Mouse (Mus musculus) C2C12 (cell line): ENCODE data around the gene Pnma1. TPM values are rescaled to one million over a fixed set of nuclear protein-coding genes. Genes with fewer than 3 reads are reported as not detected.

Source experiments
- H3K27me3 ChIP-seq: one replicate; pipeline ENCODE4 v1.6.1; 2011; ENCODE audit not compliant: control insufficient read depth, insufficient read depth, insufficient read length
- H3K36me3 ChIP-seq: one replicate; pipeline ENCODE4 v1.6.1; 2011; ENCODE audit not compliant: control insufficient read depth, insufficient read depth
- H3K4me3 ChIP-seq: one replicate; pipeline ENCODE4 v1.5.1; 2011; ENCODE audit warnings: mild to moderate bottlenecking, control low read depth; ENCODE audit not compliant: poor library complexity, insufficient read depth, severe bottlenecking
- H3K79me2 ChIP-seq: one replicate; pipeline ENCODE4 v1.6.1; 2011; ENCODE audit not compliant: control insufficient read depth, insufficient read depth
- H3K79me3 ChIP-seq: one replicate; pipeline ENCODE4 v1.6.1; 2011; ENCODE audit warnings: low read depth, control low read depth
- H3ac ChIP-seq: one replicate; pipeline ENCODE3; 2011; ENCODE audit warnings: low read depth; ENCODE audit not compliant: control insufficient read depth, insufficient read length
- CEBPB ChIP-seq: IDR thresholded peaks from one replicate; pipeline ENCODE4 v1.6.1; 2011; ENCODE audit warnings: low read depth, mild to moderate bottlenecking, control low read depth, moderate library complexity
- CTCF ChIP-seq: IDR thresholded peaks from one replicate; pipeline ENCODE4 v1.5.1; 2011; ENCODE audit not compliant: control insufficient read depth, insufficient read depth, insufficient read length
- FOSL1 ChIP-seq: IDR thresholded peaks from one replicate; pipeline ENCODE4 v1.8.0; 2011; ENCODE audit warnings: mild to moderate bottlenecking, low read length; ENCODE audit not compliant: poor library complexity, insufficient read depth, severe bottlenecking
- MAX ChIP-seq: IDR thresholded peaks from one replicate; pipeline ENCODE4 v1.6.1; 2011; ENCODE audit warnings: mild to moderate bottlenecking, control low read depth
- MYOD1 ChIP-seq: IDR thresholded peaks from one replicate; pipeline ENCODE4 v1.6.1; 2011; ENCODE audit warnings: low read depth; ENCODE audit not compliant: control insufficient read depth, insufficient read length
- MYOG ChIP-seq: IDR thresholded peaks from one replicate; pipeline ENCODE4 v1.6.1; 2011; ENCODE audit not compliant: control insufficient read depth, insufficient read length; ENCODE audit errors: extremely low read depth
- USF1 ChIP-seq: IDR thresholded peaks from one replicate; pipeline ENCODE4 v1.6.1; 2011; ENCODE audit warnings: low read depth, mild to moderate bottlenecking, control low read depth, moderate library complexity
- polyA plus RNA-seq: library from polyadenylated mRNA; unstranded; fragments of >200 nt; fragmentation: generic; extraction: Trizol; gene quantifications from one replicate; pipeline ENCODE4 v1.2.1, GENCODE M21; 2012; ENCODE audit warnings: missing spikeins

Pnma1 gene
- polyA plus RNA-seq, 1 experiment: 0.46 TPM

DNA sequence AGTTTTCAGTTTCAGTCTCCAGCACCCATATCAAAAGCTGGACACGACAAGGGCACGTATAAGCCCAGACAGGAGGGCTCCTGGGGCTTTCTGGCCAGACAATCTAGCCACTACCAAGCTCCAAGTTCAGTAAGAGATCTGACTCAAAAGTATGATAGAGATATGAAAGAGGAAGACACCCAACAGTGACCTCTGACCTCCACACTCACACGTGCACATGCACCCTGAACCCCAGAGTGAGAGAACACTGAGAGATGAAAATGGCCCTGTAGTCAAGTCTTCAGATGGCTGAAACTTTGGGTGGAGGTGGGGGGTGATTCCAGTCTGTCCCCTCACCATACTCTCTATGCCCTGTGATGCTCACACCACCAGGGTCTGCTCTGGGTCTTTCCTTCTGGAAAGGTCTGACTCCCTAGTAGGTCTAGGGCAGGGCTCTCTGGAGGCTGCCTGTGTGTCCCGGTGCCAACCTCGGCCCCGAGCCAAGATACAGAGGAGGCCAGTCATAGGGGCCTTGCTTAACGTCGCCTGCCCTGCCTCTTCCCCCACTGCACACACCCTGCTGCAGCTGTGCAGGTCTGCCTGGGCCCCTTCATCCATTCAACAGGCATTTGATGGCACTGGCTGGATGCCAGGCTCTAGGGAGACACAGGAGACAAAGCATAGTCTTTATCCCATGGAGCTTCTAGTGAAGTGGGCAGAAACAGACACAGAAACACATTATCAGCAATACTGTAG is 32.6 kb upstream of the Pnma1 start:
- Histone ChIP-seq H3ac (no peak overlapping the region), H3K4me3 (no peak overlapping the region), H3K36me3 (peaks cover 11% of the 10 kb centered on the region), H3K79me2 (peaks cover 99% of the 10 kb centered on the region), H3K79me3 (peaks cover 93% of the 10 kb centered on the region), H3K27me3 (no peaks in the 10 kb centered on the region)
- TF ChIP-seq FOSL1 (no peak), MYOD1 (peak; percentile 56)

DNA sequence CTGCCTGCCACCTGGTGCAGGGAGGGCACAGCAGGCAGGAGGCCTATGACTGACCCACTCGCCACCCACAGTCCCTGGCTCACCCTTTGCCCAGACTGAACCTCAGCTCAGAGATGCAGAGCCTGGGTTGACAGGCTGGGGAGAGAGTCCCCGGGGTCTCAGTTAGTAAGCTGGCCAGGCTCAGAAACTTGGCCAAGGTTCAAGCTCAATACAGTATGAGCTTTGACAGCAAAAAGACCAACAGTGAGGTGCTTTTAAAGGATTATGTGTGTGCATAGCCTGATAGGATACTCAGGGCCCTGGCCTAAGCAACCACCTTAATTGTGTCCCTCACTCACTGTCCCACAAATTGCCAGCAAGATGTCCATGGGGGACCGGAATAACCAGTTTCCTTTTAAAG is 31.8 kb upstream of the Pnma1 start:
- peaks cover 99% of the 10 kb centered on the region for H3K79me2 ChIP-seq
- peaks cover 6% of the 10 kb centered on the region for H3K36me3 ChIP-seq
- H3K27me3 ChIP-seq: no peaks in the 10 kb centered on the region
- TF ChIP-seq CTCF: no peak
- TF ChIP-seq FOSL1: no peak
- TF ChIP-seq MYOD1: no peak
- TF ChIP-seq USF1: no peak
- TF ChIP-seq CEBPB: no peak
- TF ChIP-seq MYOG: no peak
- TF ChIP-seq MAX: no peak
- H3K79me3 ChIP-seq: peaks cover 89% of the 10 kb centered on the region
- no peak overlapping the region for H3ac ChIP-seq
- H3K4me3 ChIP-seq: no peak overlapping the region

DNA sequence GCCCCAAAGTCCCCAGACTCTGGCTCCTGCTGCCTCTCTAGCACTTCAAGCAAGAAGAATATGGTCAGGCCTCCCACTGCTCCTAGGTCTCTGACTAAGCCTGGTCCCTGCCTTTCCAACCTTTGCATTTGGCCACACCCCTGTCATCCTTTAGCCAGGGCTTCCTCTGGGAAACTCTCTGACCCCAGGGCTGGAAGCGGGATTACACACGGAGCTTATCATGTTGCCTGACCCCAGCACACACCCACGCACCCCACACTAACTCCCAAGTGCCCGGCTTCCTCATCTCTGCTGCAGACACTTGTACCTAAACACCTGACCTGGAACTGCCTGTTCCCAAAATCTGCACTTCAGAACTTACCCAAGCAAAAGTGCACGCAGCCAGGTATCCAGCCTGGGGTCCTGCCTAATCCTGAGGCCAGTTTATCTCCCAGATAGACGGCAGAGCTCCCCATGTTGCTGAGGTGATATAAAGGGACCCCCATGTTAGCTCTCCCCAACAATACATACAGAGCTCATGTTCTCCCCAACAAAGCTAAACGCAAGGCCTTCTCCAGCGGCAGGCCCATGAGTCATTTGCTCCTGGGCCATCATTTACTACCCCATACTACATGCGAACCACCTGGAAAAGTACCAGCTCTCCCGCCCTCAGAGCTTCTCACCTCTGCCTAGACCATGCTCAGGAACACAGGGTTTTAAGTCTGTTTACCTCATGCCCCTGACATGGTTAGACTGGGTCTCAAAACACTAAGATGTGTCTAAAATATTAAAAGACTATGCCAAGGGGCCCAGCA is 30.6 kb upstream of the Pnma1 start:
- H3K4me3 ChIP-seq: no peak overlapping the region
- H3K36me3 ChIP-seq: peaks cover 5% of the 10 kb centered on the region
- TF ChIP-seq CEBPB (no peak), MYOG (no peak), USF1 (no peak), FOSL1 (no peak), MAX (no peak), CTCF (no peak), MYOD1 (no peak)
- no peaks in the 10 kb centered on the region for H3K27me3 ChIP-seq
- H3K79me2 ChIP-seq: peaks cover 99% of the 10 kb centered on the region
- no peak overlapping the region for H3ac ChIP-seq
- peaks cover 89% of the 10 kb centered on the region for H3K79me3 ChIP-seq

GRCm38 (mm10) chr12:84178052-84178451 is 29.8 kb upstream of the Pnma1 start:
- H3K79me2 ChIP-seq: peaks cover 99% of the 10 kb centered on the region
- H3K79me3 ChIP-seq: peaks cover 88% of the 10 kb centered on the region
- H3ac ChIP-seq: no peak overlapping the region
- no peaks in the 10 kb centered on the region for H3K27me3 ChIP-seq
- H3K36me3 ChIP-seq: peaks cover 7% of the 10 kb centered on the region
- TF ChIP-seq MAX: no peak
- H3K4me3 ChIP-seq: no peak overlapping the region

GRCm38 (mm10) chr12:84176886-84177765 is 28.8 kb upstream of the Pnma1 start:
- H3K4me3 ChIP-seq: no peak overlapping the region
- H3K27me3 ChIP-seq: no peaks in the 10 kb centered on the region
- no peak overlapping the region for H3ac ChIP-seq
- peaks cover 15% of the 10 kb centered on the region for H3K36me3 ChIP-seq
- TF ChIP-seq FOSL1: no peak
- TF ChIP-seq CTCF: no peak
- TF ChIP-seq USF1: no peak
- TF ChIP-seq MAX: no peak
- TF ChIP-seq MYOD1: no peak
- no peak for TF ChIP-seq MYOG
- H3K79me3 ChIP-seq: peaks cover 83% of the 10 kb centered on the region
- peaks cover 99% of the 10 kb centered on the region for H3K79me2 ChIP-seq

GRCm38 (mm10) chr12:84176126-84176769 is 28.0 kb upstream of the Pnma1 start:
- H3K36me3 ChIP-seq: peaks cover 24% of the 10 kb centered on the region
- peaks cover 82% of the 10 kb centered on the region for H3K79me3 ChIP-seq
- no peaks in the 10 kb centered on the region for H3K27me3 ChIP-seq
- peaks cover 99% of the 10 kb centered on the region for H3K79me2 ChIP-seq
- peak overlapping the region; percentile 19 for H3K4me3 ChIP-seq
- H3ac ChIP-seq: peak overlapping the region; percentile 65
- peak; percentile 67 for TF ChIP-seq USF1
- no peak for TF ChIP-seq CTCF
- peak; percentile 56 for TF ChIP-seq MAX
